Mouse (Mus musculus) stomach, embryonic 14.5 days (tissue): ENCODE measurements around the gene Pld5. TPM values are rescaled to one million over a fixed set of nuclear protein-coding genes. Genes with fewer than 3 reads are reported as not detected.
"Not testable (repeated sequence)": the region's sequence is repeated elsewhere in the genome, so short reads cannot be mapped to it uniquely, and the experiment has no call there.

ENCODE experiments used
- ATAC-seq: fragments of 200-750 bp; cut with Nextera tagmentation; 2 replicates; pipeline ENCODE4 v1.8.0; 2017; ENCODE audit warnings: low read depth, moderate TSS enrichment; ENCODE audit not compliant: insufficient number of reproducible peaks, insufficient read depth, low FRiP score
- H3K27ac ChIP-seq: fragments of 300-500 bp; sonication (generic); 2 replicates; pipeline ENCODE4 v1.5.1; 2014; ENCODE audit warnings: mild to moderate bottlenecking, low read length, moderate library complexity, mixed read lengths
- H3K27me3 ChIP-seq: fragments of 300-500 bp; sonication (generic); 2 replicates; pipeline ENCODE4 v1.6.1; 2014; ENCODE audit warnings: low read length, control low read depth, mixed read lengths; ENCODE audit not compliant: control insufficient read depth, insufficient read depth
- H3K36me3 ChIP-seq: fragments of 300-500 bp; sonication (generic); 2 replicates; pipeline ENCODE4 v1.6.1; 2014; ENCODE audit warnings: mild to moderate bottlenecking, control low read depth, low read length, moderate library complexity, mixed read lengths; ENCODE audit not compliant: control insufficient read depth, insufficient read depth
- H3K4me1 ChIP-seq: fragments of 300-500 bp; sonication (generic); 2 replicates; pipeline ENCODE4 v1.6.1; 2014; ENCODE audit warnings: low read length, control low read depth, mixed read lengths; ENCODE audit not compliant: control insufficient read depth, insufficient read depth
- H3K4me2 ChIP-seq: fragments of 300-500 bp; sonication (generic); replicated peaks from 2 replicates; pipeline ENCODE4 v1.6.1; 2014; ENCODE audit warnings: low read depth, low read length, control low read depth
- H3K4me3 ChIP-seq: fragments of 300-500 bp; sonication (generic); 2 replicates; pipeline ENCODE4 v1.5.1; 2014; ENCODE audit warnings: low read depth, low read length, control low read depth
- H3K9ac ChIP-seq: fragments of 300-500 bp; sonication (generic); replicated peaks from 2 replicates; pipeline ENCODE4 v1.6.1; 2014; ENCODE audit warnings: low read depth, mild to moderate bottlenecking, control low read depth, low read length, moderate library complexity, mixed read lengths
- H3K9me3 ChIP-seq: fragments of 300-500 bp; sonication (generic); 2 replicates; pipeline ENCODE4 v1.6.1; 2016; ENCODE audit warnings: low read depth, low read length, control low read depth; ENCODE audit not compliant: control insufficient read depth
- WGBS: fragments of 180-500 bp; shearing (Covaris S2); extraction: QIAGEN DNeasy Blood & Tissue Kit; methylation state at CpG from one replicate; pipeline ENCODE4 v1.1.7; 2014; 5-methylcytosine and 5-hydroxymethylcytosine counted together
- polyA plus RNA-seq: library from polyadenylated mRNA; unstranded; fragments of >200 nt; fragmentation: Nextera tagmentation; extraction: Ambion mirVana; gene quantifications from 2 replicates; pipeline ENCODE4 v1.2.1, GENCODE M21; 2014

Gene Pld5
- polyA plus RNA-seq, 1 experiment from 2014 or later = 1.2 TPM

DNA sequence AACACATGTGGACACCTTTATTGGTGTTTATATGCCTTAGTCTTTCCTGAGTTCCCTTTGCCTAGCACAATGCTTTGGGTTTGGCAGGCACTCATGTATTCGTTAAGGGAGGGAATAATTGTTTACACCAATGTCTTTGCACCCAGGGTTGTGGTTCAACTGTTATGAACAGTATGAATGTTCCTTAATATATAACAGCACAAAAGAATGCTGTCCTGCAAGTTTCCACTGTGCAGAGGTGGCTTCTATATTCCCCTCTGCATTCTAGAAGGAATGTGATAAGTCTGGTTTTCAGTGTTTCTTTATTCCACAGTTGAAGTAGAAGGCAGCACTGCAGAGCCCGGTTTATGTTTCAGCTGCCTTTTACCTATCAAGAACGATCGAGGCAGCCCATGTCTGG, 286.2 kb downstream of the Pld5 start:
- H3K4me2 ChIP-seq = no peak overlapping the region
- peak; percentile 49; the same call in 1 of the 2 replicates for ATAC-seq
- no peaks in the 10 kb centered on the region for H3K9me3 ChIP-seq
- no peaks in the 10 kb centered on the region for H3K4me1 ChIP-seq
- H3K36me3 ChIP-seq = no peaks in the 10 kb centered on the region
- no peaks in the 10 kb centered on the region for H3K27me3 ChIP-seq
- no peak overlapping the region for H3K4me3 ChIP-seq
- H3K9ac ChIP-seq = no peak overlapping the region
- 65% methylated on average over 4 of the region's 4 CpGs for WGBS
- H3K27ac ChIP-seq = no peak overlapping the region

DNA sequence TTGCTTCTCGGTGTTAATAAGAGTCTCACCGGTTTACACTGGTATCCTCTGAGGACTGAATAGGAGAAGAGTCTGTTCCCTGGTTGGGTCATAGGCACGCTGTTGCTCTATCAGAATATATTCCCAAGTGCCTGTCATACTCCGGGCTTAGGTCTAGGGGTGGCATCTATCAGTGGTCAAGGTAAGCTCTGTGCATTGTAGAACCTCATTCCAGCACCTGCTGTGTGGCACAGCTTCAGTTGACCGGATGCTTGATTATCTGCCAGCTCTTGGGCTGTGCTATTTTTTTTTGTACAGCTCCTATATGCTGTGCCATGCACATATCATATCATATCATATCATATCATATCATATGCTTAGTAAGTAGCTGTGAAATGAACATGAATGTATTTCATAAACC, 286.7 kb downstream of the Pld5 start:
- no peak overlapping the region for H3K4me3 ChIP-seq
- H3K9me3 ChIP-seq = no peaks in the 10 kb centered on the region
- 93% methylated on average over 5 of the region's 5 CpGs for WGBS
- no peaks in the 10 kb centered on the region for H3K27me3 ChIP-seq
- no peak overlapping the region for H3K9ac ChIP-seq
- H3K4me1 ChIP-seq = no peaks in the 10 kb centered on the region
- no peak for ATAC-seq
- no peak overlapping the region for H3K27ac ChIP-seq
- no peak overlapping the region for H3K4me2 ChIP-seq
- H3K36me3 ChIP-seq = no peaks in the 10 kb centered on the region

DNA sequence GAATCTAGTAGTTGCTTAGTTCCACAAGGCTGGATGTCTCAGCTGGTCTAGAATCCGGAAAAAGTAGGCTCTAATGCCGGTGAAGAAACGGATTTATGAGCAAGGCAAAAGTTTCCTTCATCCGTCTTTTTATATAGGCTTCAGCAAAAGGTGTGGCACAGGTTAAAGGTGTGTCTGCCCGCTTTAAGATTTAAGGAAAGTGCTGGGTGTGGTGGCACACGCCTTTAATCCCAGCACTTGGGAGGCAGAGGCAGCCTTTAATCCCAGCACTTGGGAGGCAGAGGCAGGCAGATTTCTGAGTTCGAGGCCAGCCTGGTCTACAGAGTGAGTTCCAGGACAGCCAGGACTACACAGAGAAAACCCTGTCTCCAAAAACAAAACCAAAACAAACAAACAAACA, 296.1 kb downstream of the Pld5 start, which contains the start of gene Rbm8a2:
Rbm8a2 (minus strand) TSS at position 101 of the 400 bp plus-strand sequence.
- H3K4me2 ChIP-seq, H3K36me3 ChIP-seq, H3K9me3 ChIP-seq, H3K9ac ChIP-seq, H3K27me3 ChIP-seq, ATAC-seq, H3K27ac ChIP-seq, H3K4me3 ChIP-seq, H3K4me1 ChIP-seq: not testable (repeated sequence)
- WGBS = 96% methylated on average over 7 of the region's 7 CpGs

DNA sequence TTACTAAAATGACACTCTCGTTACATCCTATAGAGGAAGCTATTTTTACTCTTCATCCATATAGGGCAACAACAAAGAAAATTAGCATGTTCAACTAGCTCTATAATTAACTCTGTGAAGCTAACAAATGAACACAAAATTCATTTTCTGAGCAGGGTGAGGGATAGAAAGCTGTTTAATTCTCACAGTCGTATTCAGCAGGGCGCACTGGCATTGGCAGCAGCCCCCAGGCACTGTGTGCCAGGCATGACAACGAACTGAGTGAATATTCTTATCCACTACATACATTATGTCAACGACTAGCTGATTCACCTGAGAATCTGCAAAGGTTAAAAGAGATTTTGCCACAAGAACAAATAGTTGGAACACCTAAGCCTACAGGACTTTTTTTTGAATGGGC, 304.4 kb downstream of the Pld5 start:
- no peak overlapping the region for H3K9ac ChIP-seq
- H3K36me3 ChIP-seq = no peaks in the 10 kb centered on the region
- no peaks in the 10 kb centered on the region for H3K27me3 ChIP-seq
- H3K27ac ChIP-seq = no peak overlapping the region
- no peak for ATAC-seq
- WGBS = 83% methylated on average over 5 of the region's 5 CpGs
- no peaks in the 10 kb centered on the region for H3K4me1 ChIP-seq
- H3K4me2 ChIP-seq = no peak overlapping the region
- H3K9me3 ChIP-seq = no peaks in the 10 kb centered on the region
- no peak overlapping the region for H3K4me3 ChIP-seq

DNA sequence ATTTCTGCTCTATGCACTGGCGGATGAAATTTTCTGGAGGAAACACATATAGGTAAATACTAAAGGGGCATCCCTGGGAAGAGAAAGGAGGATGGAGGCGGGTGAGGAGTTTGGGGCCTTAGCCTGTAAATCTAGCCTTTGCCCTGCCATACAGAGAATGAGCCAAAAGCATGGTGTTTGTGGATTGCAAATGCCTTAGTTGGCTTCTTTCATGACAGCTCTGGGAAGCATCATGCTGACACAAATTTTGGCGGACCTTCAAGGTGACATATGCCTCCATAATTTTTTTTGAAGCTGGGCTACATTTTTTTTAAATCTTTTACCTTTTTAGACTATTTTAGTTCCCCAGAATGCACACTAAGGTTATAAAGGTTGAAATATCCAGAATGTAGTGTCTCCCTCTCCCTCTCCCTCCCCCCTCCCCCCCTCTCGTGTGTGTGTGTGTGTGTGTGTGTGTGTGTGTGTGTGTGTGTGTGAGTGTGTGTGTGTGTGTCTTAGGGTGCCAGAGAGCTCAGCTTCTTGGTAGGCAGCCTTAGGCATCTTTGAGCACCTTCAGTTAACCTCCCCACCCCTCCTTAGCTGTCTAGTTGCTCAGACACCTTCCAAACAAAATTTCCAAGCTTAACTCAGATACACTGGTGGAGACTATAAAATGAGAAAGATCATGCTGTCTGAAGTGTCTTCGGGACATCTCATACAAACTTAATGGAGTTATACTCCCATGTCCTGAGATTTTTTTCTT, 307.9 kb downstream of the Pld5 start:
- no peak overlapping the region for H3K4me3 ChIP-seq
- no peak overlapping the region for H3K9ac ChIP-seq
- no peaks in the 10 kb centered on the region for H3K27me3 ChIP-seq
- no peak overlapping the region for H3K4me2 ChIP-seq
- no peaks in the 10 kb centered on the region for H3K4me1 ChIP-seq
- H3K36me3 ChIP-seq = no peaks in the 10 kb centered on the region
- H3K27ac ChIP-seq = no peak overlapping the region
- ATAC-seq = no peak
- 85% methylated on average over 5 of the region's 5 CpGs for WGBS
- no peaks in the 10 kb centered on the region for H3K9me3 ChIP-seq

DNA sequence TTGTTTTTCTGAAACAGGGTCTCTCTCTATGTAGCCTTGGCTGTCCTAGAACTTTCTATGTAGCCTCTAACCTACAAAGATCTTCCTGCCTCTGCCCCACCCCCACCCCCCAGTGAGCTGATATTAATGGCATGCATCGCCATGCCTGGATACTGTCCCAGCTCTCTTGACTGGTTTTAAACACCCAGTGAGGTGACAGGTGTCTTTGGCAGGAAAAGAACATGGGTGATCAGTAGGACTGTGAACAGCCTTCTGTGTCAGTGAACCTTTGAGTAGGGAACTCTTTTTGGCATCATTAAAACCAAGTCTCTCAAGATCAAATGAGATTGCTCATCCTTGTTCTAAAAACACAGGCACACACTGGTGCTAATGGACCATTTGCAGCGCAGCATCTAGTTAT, 313.3 kb downstream of the Pld5 start:
- H3K36me3 ChIP-seq = no peaks in the 10 kb centered on the region
- H3K27ac ChIP-seq = no peak overlapping the region
- no peak overlapping the region for H3K4me2 ChIP-seq
- no peaks in the 10 kb centered on the region for H3K4me1 ChIP-seq
- 87% methylated on average over 2 of the region's 2 CpGs for WGBS
- no peak for ATAC-seq
- H3K27me3 ChIP-seq = no peaks in the 10 kb centered on the region
- no peak overlapping the region for H3K9ac ChIP-seq
- H3K9me3 ChIP-seq = no peaks in the 10 kb centered on the region
- no peak overlapping the region for H3K4me3 ChIP-seq

DNA sequence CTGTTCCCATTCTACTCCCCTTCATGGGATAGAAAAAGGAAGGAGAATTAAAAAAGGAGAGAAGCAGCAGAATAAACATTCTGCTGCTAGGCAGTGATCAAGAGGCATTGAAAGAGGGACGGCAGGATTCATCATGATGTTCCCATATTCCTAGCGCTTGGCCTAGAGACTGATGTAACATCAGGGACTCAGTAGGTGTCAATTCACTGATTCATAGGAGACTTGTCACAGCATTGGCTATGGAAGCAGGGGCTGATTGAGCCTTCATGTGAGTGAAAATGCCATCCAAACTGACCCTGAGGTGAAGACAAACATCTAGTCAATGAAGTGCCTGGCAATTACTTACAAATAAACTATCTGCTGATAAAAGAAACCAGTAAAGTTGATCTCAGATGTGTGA, 324.3 kb downstream of the Pld5 start:
- H3K9ac ChIP-seq = no peak overlapping the region
- no peaks in the 10 kb centered on the region for H3K27me3 ChIP-seq
- ATAC-seq = no peak
- 87% methylated on average over 2 of the region's 2 CpGs for WGBS
- no peaks in the 10 kb centered on the region for H3K4me1 ChIP-seq
- H3K9me3 ChIP-seq = no peaks in the 10 kb centered on the region
- no peaks in the 10 kb centered on the region for H3K36me3 ChIP-seq
- no peak overlapping the region for H3K4me2 ChIP-seq
- no peak overlapping the region for H3K4me3 ChIP-seq
- H3K27ac ChIP-seq = no peak overlapping the region

DNA sequence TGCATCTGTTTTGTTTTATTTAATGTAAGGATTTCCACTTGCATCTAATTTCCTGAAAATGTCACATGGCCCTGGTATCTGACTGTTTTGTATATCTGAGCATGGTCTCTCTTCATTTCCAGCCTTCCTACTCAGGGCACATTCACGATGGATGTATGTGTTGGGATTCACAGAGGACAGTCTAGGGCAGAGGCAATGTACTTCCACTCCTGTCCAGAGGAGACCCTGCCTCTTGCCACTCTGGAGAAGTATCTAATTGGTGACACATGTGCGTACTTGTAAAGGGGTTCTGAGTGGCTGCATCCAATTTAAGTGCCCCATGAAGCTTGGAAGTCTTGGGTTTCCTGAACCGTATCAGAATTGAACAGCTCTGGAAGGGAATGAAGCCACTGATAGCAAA, 324.7 kb downstream of the Pld5 start:
- no peaks in the 10 kb centered on the region for H3K27me3 ChIP-seq
- no peak overlapping the region for H3K27ac ChIP-seq
- 86% methylated on average over 3 of the region's 3 CpGs for WGBS
- H3K4me3 ChIP-seq = no peak overlapping the region
- no peak overlapping the region for H3K4me2 ChIP-seq
- no peaks in the 10 kb centered on the region for H3K9me3 ChIP-seq
- no peaks in the 10 kb centered on the region for H3K36me3 ChIP-seq
- H3K4me1 ChIP-seq = no peaks in the 10 kb centered on the region
- ATAC-seq = no peak
- no peak overlapping the region for H3K9ac ChIP-seq

DNA sequence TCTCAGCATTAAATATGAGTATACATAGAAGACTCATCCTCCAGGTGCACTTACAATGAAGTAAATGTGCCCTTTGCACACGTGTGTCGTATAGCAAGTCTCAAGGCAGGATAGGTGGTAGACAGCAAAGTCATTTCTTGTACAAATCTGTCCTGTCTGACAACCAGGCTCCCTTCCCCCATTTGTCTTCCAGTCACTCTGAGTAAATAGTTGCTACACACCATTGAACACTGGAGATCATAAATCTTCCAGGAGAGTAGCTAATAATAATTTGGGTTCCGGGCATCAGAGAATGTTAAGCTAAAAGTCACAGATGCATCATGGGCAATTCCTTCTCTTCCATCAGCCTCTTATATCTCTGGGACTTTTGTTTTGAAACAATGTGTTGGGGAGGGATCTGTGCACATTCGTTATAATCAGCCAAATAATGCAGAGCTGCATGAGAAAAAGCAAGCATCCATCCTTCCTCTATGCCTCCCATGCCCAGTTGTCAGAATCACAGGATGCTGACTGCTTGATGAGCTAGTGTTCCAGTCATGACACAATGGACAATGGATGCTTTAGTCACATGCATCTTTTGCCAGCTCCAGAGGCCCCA, 328.3 kb downstream of the Pld5 start:
- H3K36me3 ChIP-seq = no peaks in the 10 kb centered on the region
- no peak overlapping the region for H3K4me2 ChIP-seq
- no peaks in the 10 kb centered on the region for H3K27me3 ChIP-seq
- ATAC-seq = no peak
- no peak overlapping the region for H3K27ac ChIP-seq
- H3K4me3 ChIP-seq = no peak overlapping the region
- no peaks in the 10 kb centered on the region for H3K4me1 ChIP-seq
- H3K9ac ChIP-seq = no peak overlapping the region
- WGBS = 52% methylated on average over 4 of the region's 4 CpGs
- no peaks in the 10 kb centered on the region for H3K9me3 ChIP-seq
